Mouse (Mus musculus) lung, postnatal 14 days (tissue): ENCODE data around the gene Gm9903.

ENCODE experiments used
- DNase-seq: peaks from one replicate; pipeline ENCODE4 v3.0.0; 2021

Gene Gm9903

GRCm38 (mm10) chr5:33651017-33651416, 21.3 kb downstream of the Gm9903 start:
- no peak for DNase-seq

GRCm38 (mm10) chr5:33651541-33651920, 21.8 kb downstream of the Gm9903 start:
- DNase-seq = no peak

- peak; percentile 95 for DNase-seq
These were observed 22.4 kb downstream of the Gm9903 start, which contains the start of gene Slbp for GRCm38 (mm10) chr5:33651921-33652782. Gene Slbp, minus strand, starts transcription at chr5:33652574.

GRCm38 (mm10) chr5:33652783-33653173, 23.1 kb downstream of the Gm9903 start:
- DNase-seq = no peak

- DNase-seq = no peak
These were observed 24.7 kb downstream of the Gm9903 start for GRCm38 (mm10) chr5:33654424-33654823.

GRCm38 (mm10) chr5:33655251-33655840, 25.6 kb downstream of the Gm9903 start:
- no peak for DNase-seq

- DNase-seq = no peak
These were observed 27.0 kb downstream of the Gm9903 start for GRCm38 (mm10) chr5:33656739-33657138.

- no peak for DNase-seq
These were observed 27.6 kb downstream of the Gm9903 start for GRCm38 (mm10) chr5:33657251-33657786.

- DNase-seq = peak; percentile 95
These were observed 28.3 kb downstream of the Gm9903 start, which contains the start of the genes Tacc3 and Tmem129 for GRCm38 (mm10) chr5:33657787-33658663. Gene Tacc3, plus strand, starts transcription at chr5:33658128. Gene Tmem129, minus strand, starts transcription at chr5:33658416.

GRCm38 (mm10) chr5:33658664-33659050, 28.9 kb downstream of the Gm9903 start:
- no peak for DNase-seq

- peak; percentile 62 for DNase-seq
These were observed 38.5 kb downstream of the Gm9903 start for GRCm38 (mm10) chr5:33668223-33668622.

- DNase-seq = no peak
These were observed 41.9 kb downstream of the Gm9903 start for GRCm38 (mm10) chr5:33671659-33672058.

- no peak for DNase-seq
These were observed 44.7 kb downstream of the Gm9903 start for GRCm38 (mm10) chr5:33674439-33674838.

GRCm38 (mm10) chr5:33675964-33676363, 46.2 kb downstream of the Gm9903 start:
- peak; percentile 84 for DNase-seq

- DNase-seq = no peak
These were observed 48.5 kb downstream of the Gm9903 start for GRCm38 (mm10) chr5:33678244-33678643.

- no peak for DNase-seq
These were observed 51.3 kb downstream of the Gm9903 start for GRCm38 (mm10) chr5:33681044-33681443.
